Mouse (Mus musculus) limb, embryonic 14.5 days (tissue): ENCODE results near the gene F5. TPM values are rescaled to one million over a fixed set of nuclear protein-coding genes. Genes with fewer than 3 reads are reported as not detected.

Experiments used
- ATAC-seq: fragments of 200-750 bp; cut with Nextera tagmentation; 2 replicates; pipeline ENCODE4 v1.8.0; 2017; ENCODE audit warnings: low read depth, moderate number of reproducible peaks, moderate TSS enrichment; ENCODE audit not compliant: low FRiP score
- DNase-seq: peaks from one replicate; pipeline ENCODE4 v3.0.0-alpha.2; 2015; ENCODE audit warnings: low spot score
- H3K27ac ChIP-seq: fragments of 300-500 bp; sonication (generic); replicated peaks from 2 replicates; pipeline ENCODE4 v1.5.1; 2014; ENCODE audit warnings: low read depth, mild to moderate bottlenecking, low read length, moderate library complexity, mixed read lengths
- H3K27me3 ChIP-seq: fragments of 300-500 bp; sonication (generic); 2 replicates; pipeline ENCODE4 v1.6.1; 2014; ENCODE audit warnings: low read length, mixed read lengths; ENCODE audit not compliant: control insufficient read depth, insufficient read depth
- H3K36me3 ChIP-seq: fragments of 300-500 bp; sonication (generic); 2 replicates; pipeline ENCODE4 v1.6.1; 2014; ENCODE audit warnings: mild to moderate bottlenecking, low read length, moderate library complexity, mixed read lengths; ENCODE audit not compliant: control insufficient read depth, insufficient read depth
- H3K4me1 ChIP-seq: fragments of 300-500 bp; sonication (generic); 2 replicates; pipeline ENCODE4 v1.6.1; 2014; ENCODE audit warnings: antibody characterized with exemption, low read length, mixed read lengths; ENCODE audit not compliant: control insufficient read depth, insufficient read depth
- H3K4me2 ChIP-seq: fragments of 300-500 bp; sonication (generic); replicated peaks from 2 replicates; pipeline ENCODE4 v1.6.1; 2014; ENCODE audit warnings: low read depth, mild to moderate bottlenecking, low read length, moderate library complexity; ENCODE audit not compliant: severe bottlenecking
- H3K4me3 ChIP-seq: fragments of 300-500 bp; sonication (generic); replicated peaks from 2 replicates; pipeline ENCODE4 v1.5.1; 2014; ENCODE audit warnings: low read length
- H3K9ac ChIP-seq: fragments of 300-500 bp; sonication (generic); 2 replicates; pipeline ENCODE4 v1.6.1; 2014; ENCODE audit warnings: mild to moderate bottlenecking, low read depth, low read length, moderate library complexity; ENCODE audit not compliant: severe bottlenecking
- H3K9me3 ChIP-seq: fragments of 300-500 bp; sonication (generic); 2 replicates; pipeline ENCODE4 v1.6.1; 2016; ENCODE audit warnings: low read length; ENCODE audit not compliant: control insufficient read depth
- POLR2A ChIP-seq: fragments of 200-500 bp; IDR thresholded peaks from 2 replicates; pipeline ENCODE4 v1.8.0; 2012; ENCODE audit warnings: inconsistent platforms, mild to moderate bottlenecking, moderate library complexity, borderline replicate concordance; ENCODE audit not compliant: insufficient read depth, insufficient read length; ENCODE audit errors: extremely low read depth
- WGBS: fragments of 180-500 bp; shearing (Covaris S2); extraction: QIAGEN DNeasy Blood & Tissue Kit; methylation state at CpG from one replicate; pipeline ENCODE4 v1.1.7; 2014; 5-methylcytosine and 5-hydroxymethylcytosine counted together
- polyA plus RNA-seq, 2 experiments: library from polyadenylated mRNA; depleted of rRNA in 1 of 2; stranded (reverse) in 1 of 2; unstranded in 1 of 2; fragments of >200 nt; fragmentation: Nextera tagmentation in 1 of 2; extraction: Ambion mirVana in 1 of 2; gene quantifications; 2 replicates each; pipeline versions ENCODE4 v1.2.1 to v1.2.3; 2012 to 2014

The F5 gene
- polyA plus RNA-seq, 2 experiments: 0.34 to 0.39 TPM

- no peak overlapping the region for H3K4me2 ChIP-seq
- 66% methylated on average over 3 of the region's 3 CpGs for WGBS
- ATAC-seq: no peak
- H3K4me3 ChIP-seq: no peak overlapping the region
- H3K36me3 ChIP-seq: no peaks in the 10 kb centered on the region
- H3K9me3 ChIP-seq: no peaks in the 10 kb centered on the region
- H3K27ac ChIP-seq: no peak overlapping the region
- no peak for DNase-seq
- H3K27me3 ChIP-seq: no peaks in the 10 kb centered on the region
- TF ChIP-seq POLR2A: no peak
- H3K4me1 ChIP-seq: no peaks in the 10 kb centered on the region
- no peak overlapping the region for H3K9ac ChIP-seq
These were observed 21.6 kb upstream of the F5 start for GRCm38 (mm10) chr1:164130013-164130412.

GRCm38 (mm10) chr1:164132609-164133008 is 19.0 kb upstream of the F5 start:
- DNase-seq: no peak
- H3K4me1 ChIP-seq: no peaks in the 10 kb centered on the region
- H3K4me3 ChIP-seq: no peak overlapping the region
- no peaks in the 10 kb centered on the region for H3K36me3 ChIP-seq
- H3K27ac ChIP-seq: no peak overlapping the region
- no peak overlapping the region for H3K9ac ChIP-seq
- H3K27me3 ChIP-seq: no peaks in the 10 kb centered on the region
- WGBS: 86% methylated on average over 1 of the region's 1 CpGs
- no peak overlapping the region for H3K4me2 ChIP-seq
- H3K9me3 ChIP-seq: no peaks in the 10 kb centered on the region
- TF ChIP-seq POLR2A: no peak
- ATAC-seq: no peak

- TF ChIP-seq POLR2A: no peak
- Histone ChIP-seq H3K9me3 (no peaks in the 10 kb centered on the region), H3K27me3 (no peaks in the 10 kb centered on the region), H3K4me1 (no peaks in the 10 kb centered on the region), H3K36me3 (no peaks in the 10 kb centered on the region), H3K4me2 (no peak overlapping the region), H3K27ac (no peak overlapping the region), H3K9ac (no peak overlapping the region), H3K4me3 (no peak overlapping the region)
- ATAC-seq: no peak
- WGBS: 88% methylated on average over 6 of the region's 6 CpGs
- no peak for DNase-seq
These were observed 17.5 kb upstream of the F5 start for GRCm38 (mm10) chr1:164134101-164134500.

GRCm38 (mm10) chr1:164135360-164135759 is 16.3 kb upstream of the F5 start:
- no peaks in the 10 kb centered on the region for H3K4me1 ChIP-seq
- H3K9me3 ChIP-seq: no peaks in the 10 kb centered on the region
- ATAC-seq (no peak), DNase-seq (no peak)
- H3K27me3 ChIP-seq: no peaks in the 10 kb centered on the region
- no peak overlapping the region for H3K4me3 ChIP-seq
- H3K4me2 ChIP-seq: no peak overlapping the region
- TF ChIP-seq POLR2A: no peak
- H3K27ac ChIP-seq: no peak overlapping the region
- WGBS: 65% methylated on average over 5 of the region's 5 CpGs
- no peaks in the 10 kb centered on the region for H3K36me3 ChIP-seq
- H3K9ac ChIP-seq: no peak overlapping the region

- Histone ChIP-seq H3K27me3 (no peaks in the 10 kb centered on the region), H3K36me3 (no peaks in the 10 kb centered on the region), H3K4me3 (no peak overlapping the region), H3K4me1 (no peaks in the 10 kb centered on the region), H3K4me2 (no peak overlapping the region), H3K9ac (no peak overlapping the region), H3K9me3 (no peaks in the 10 kb centered on the region), H3K27ac (no peak overlapping the region)
- DNase-seq (no peak), ATAC-seq (no peak)
- TF ChIP-seq POLR2A: no peak
- WGBS: 62% methylated on average over 11 of the region's 11 CpGs
These were observed 15.7 kb upstream of the F5 start for GRCm38 (mm10) chr1:164135960-164136359.

GRCm38 (mm10) chr1:164136636-164137035 is 15.0 kb upstream of the F5 start:
- H3K36me3 ChIP-seq: no peaks in the 10 kb centered on the region
- no peak overlapping the region for H3K4me2 ChIP-seq
- 70% methylated on average over 6 of the region's 6 CpGs for WGBS
- TF ChIP-seq POLR2A: no peak
- DNase-seq (no peak), ATAC-seq (no peak)
- no peaks in the 10 kb centered on the region for H3K4me1 ChIP-seq
- no peaks in the 10 kb centered on the region for H3K27me3 ChIP-seq
- H3K9ac ChIP-seq: no peak overlapping the region
- no peaks in the 10 kb centered on the region for H3K9me3 ChIP-seq
- no peak overlapping the region for H3K4me3 ChIP-seq
- H3K27ac ChIP-seq: no peak overlapping the region
